Comparison of ENCODE assay signal across 17 mouse cellular contexts in genomic region chr3:89622825-89623224, GRCm38 (mm10).
A peak's percentile ranks its signal among the peaks of the same experiment; 100 is the strongest.
DNase-seq lines count a peak whose midpoint lies in the region; ATAC-seq and TF ChIP-seq lines count a peak whose summit lies in the region.
"Had no signal": no experiment of that assay in that cellular context is flagged by ENCODE, and none has a peak within 500 bp of the region (broad histone marks: within the 10 kb centered on the region; RNA-seq: fewer than 3 reads in every experiment).

No protein-coding gene starts in this region.

- peaks cover 29% of the 10 kb centered on the region for H3K4me1 ChIP-seq in forebrain, embryonic 11.5 days (replicated peaks; ENCODE audit: control insufficient read depth, insufficient read depth, low read length)
- peaks cover 58% of the 10 kb centered on the region for H3K4me1 ChIP-seq in hindbrain, embryonic 13.5 days (replicated peaks)
- peaks cover 46% of the 10 kb centered on the region for H3K4me1 ChIP-seq in midbrain, embryonic 15.5 days
- H3K4me1 ChIP-seq: heart, embryonic 15.5 days; liver, embryonic 13.5 days; stomach, embryonic 15.5 days had no signal

- TF ChIP-seq POLR2A in brain, embryonic 14.5 days (IDR thresholded peaks at IDR 0.05; ENCODE audit: borderline replicate concordance, extremely low read depth, insufficient read depth, insufficient read length, poor library complexity, severe bottlenecking): no peak

- no peak for TF ChIP-seq CTCF in brain, embryonic 14.5 days (IDR thresholded peaks at IDR 0.05; ENCODE audit: borderline replicate concordance, extremely low read depth, insufficient read depth, insufficient read length)

- H3K36me3 ChIP-seq in forebrain, embryonic 11.5 days (ENCODE audit: control insufficient read depth, insufficient read depth, low read length): no peaks in the 10 kb centered on the region
- no peaks in the 10 kb centered on the region for H3K36me3 ChIP-seq in hindbrain, embryonic 13.5 days
- no peaks in the 10 kb centered on the region for H3K36me3 ChIP-seq in midbrain, embryonic 15.5 days (replicated peaks)
- H3K36me3 ChIP-seq: heart, embryonic 15.5 days; intestine, embryonic 15.5 days; limb, embryonic 10.5 days; liver, embryonic 13.5 days; stomach, embryonic 15.5 days had no signal

- WGBS in forebrain, embryonic 11.5 days: 2% methylated on average over 6 of the region's 6 CpGs
- WGBS in hindbrain, embryonic 13.5 days: 5% methylated on average over 6 of the region's 6 CpGs
- 11% methylated on average over 6 of the region's 6 CpGs for WGBS in midbrain, embryonic 15.5 days

- peak; percentile 63; the same call in 1 of the 2 replicates for ATAC-seq in forebrain, embryonic 11.5 days (replicated peaks; ENCODE audit: low FRiP score)
- ATAC-seq in hindbrain, embryonic 13.5 days (ENCODE audit: low FRiP score): peak; percentile 74
- ATAC-seq in midbrain, embryonic 15.5 days (replicated peaks): peak; percentile 55
- ATAC-seq: intestine, embryonic 15.5 days had no signal

- H3K27ac ChIP-seq in forebrain, embryonic 11.5 days (ENCODE audit: low read depth, low read length): 0 out of 2 replicates have a peak overlapping the region, but pooled peaks have one; percentile 14
- peak overlapping the region; percentile 67 for H3K27ac ChIP-seq in hindbrain, embryonic 13.5 days
- H3K27ac ChIP-seq in midbrain, embryonic 15.5 days: peak overlapping the region; percentile 62
- H3K27ac ChIP-seq: heart, embryonic 15.5 days; intestine, embryonic 15.5 days; limb, embryonic 10.5 days; liver, embryonic 13.5 days; stomach, embryonic 15.5 days had no signal

- H3K9ac ChIP-seq in forebrain, embryonic 11.5 days (ENCODE audit: low read length): peak overlapping the region; percentile 35; the same call in 1 of the 2 replicates
- no peak overlapping the region for H3K9ac ChIP-seq in hindbrain, embryonic 13.5 days
- no peak overlapping the region for H3K9ac ChIP-seq in midbrain, embryonic 15.5 days
- H3K9ac ChIP-seq: heart, embryonic 15.5 days; intestine, embryonic 15.5 days; liver, embryonic 13.5 days; stomach, embryonic 15.5 days had no signal

- H3K9me3 ChIP-seq in forebrain, embryonic 11.5 days (ENCODE audit: control insufficient read depth, low read length): no peaks in the 10 kb centered on the region
- H3K9me3 ChIP-seq in hindbrain, embryonic 13.5 days: no peaks in the 10 kb centered on the region
- no peaks in the 10 kb centered on the region for H3K9me3 ChIP-seq in midbrain, embryonic 15.5 days
- H3K9me3 ChIP-seq: heart, embryonic 15.5 days; intestine, embryonic 15.5 days; limb, embryonic 10.5 days; liver, embryonic 13.5 days; stomach, embryonic 15.5 days had no signal

- H3K4me2 ChIP-seq in forebrain, embryonic 11.5 days (ENCODE audit: low read depth, low read length, severe bottlenecking): no peak overlapping the region
- no peak overlapping the region for H3K4me2 ChIP-seq in hindbrain, embryonic 13.5 days
- H3K4me2 ChIP-seq in midbrain, embryonic 15.5 days: no peak overlapping the region
- H3K4me2 ChIP-seq: heart, embryonic 15.5 days; intestine, embryonic 15.5 days; liver, embryonic 13.5 days; stomach, embryonic 15.5 days had no signal

- H3K27me3 ChIP-seq in forebrain, embryonic 11.5 days (ENCODE audit: control insufficient read depth, insufficient read depth, low read length): no peaks in the 10 kb centered on the region
- no peaks in the 10 kb centered on the region for H3K27me3 ChIP-seq in hindbrain, embryonic 13.5 days
- no peaks in the 10 kb centered on the region for H3K27me3 ChIP-seq in midbrain, embryonic 15.5 days (replicated peaks)
- H3K27me3 ChIP-seq: heart, embryonic 15.5 days; intestine, embryonic 15.5 days; stomach, embryonic 15.5 days had no signal

- DNase-seq in brain, embryonic 14.5 days (ENCODE audit: low read depth): peak; percentile 87
- peak; percentile 67 for DNase-seq in forebrain, embryonic 11.5 days (ENCODE audit: low spot score)
- no peak for DNase-seq in ovary, postnatal 14 days (ENCODE audit: low spot score)
- DNase-seq in heart, adult 8-10 months (ENCODE audit: low spot score): no peak
- DNase-seq in kidney, adult 9 months: no peak
- DNase-seq: adrenal gland, postnatal 10 days; B cell, adult 2 months; cerebellum, postnatal 14 days; kidney, postnatal 14 days; liver, embryonic 13.5 days; thymus, postnatal 36 days had no signal

- no peak overlapping the region for H3K4me3 ChIP-seq in forebrain, embryonic 11.5 days (ENCODE audit: low read depth, low read length)
- H3K4me3 ChIP-seq in hindbrain, embryonic 13.5 days: no peak overlapping the region
- no peak overlapping the region for H3K4me3 ChIP-seq in midbrain, embryonic 15.5 days
- H3K4me3 ChIP-seq: heart, embryonic 15.5 days; intestine, embryonic 15.5 days; limb, embryonic 10.5 days; liver, embryonic 13.5 days; stomach, embryonic 15.5 days had no signal

Comparison
In these comparisons a context has a peak if more than half of its experiments do, and no peak if none do; other contexts are left out.
1. DNase-seq: peak in brain, embryonic 14.5 days (single experiment) and forebrain, embryonic 11.5 days (single experiment); none in ovary, postnatal 14 days (single experiment), heart, adult 8-10 months (single experiment) and kidney, adult 9 months (single experiment).
2. H3K27ac ChIP-seq: peak in every context shown above with its lines; median percentile 67 in hindbrain, embryonic 13.5 days; 62 in midbrain, embryonic 15.5 days; 14 in forebrain, embryonic 11.5 days.
3. Peak in every context shown above with its lines, with median percentiles within 50 percentile points of each other: ATAC-seq.